Mouse (Mus musculus): ENCODE data around the gene Ip6k1. TPM values are rescaled to one million over a fixed set of nuclear protein-coding genes. Genes with fewer than 3 reads are reported as not detected.

The Ip6k1 gene
- polyA plus RNA-seq, 1 experiment from 2014 or later: 34.5 TPM

DNA sequence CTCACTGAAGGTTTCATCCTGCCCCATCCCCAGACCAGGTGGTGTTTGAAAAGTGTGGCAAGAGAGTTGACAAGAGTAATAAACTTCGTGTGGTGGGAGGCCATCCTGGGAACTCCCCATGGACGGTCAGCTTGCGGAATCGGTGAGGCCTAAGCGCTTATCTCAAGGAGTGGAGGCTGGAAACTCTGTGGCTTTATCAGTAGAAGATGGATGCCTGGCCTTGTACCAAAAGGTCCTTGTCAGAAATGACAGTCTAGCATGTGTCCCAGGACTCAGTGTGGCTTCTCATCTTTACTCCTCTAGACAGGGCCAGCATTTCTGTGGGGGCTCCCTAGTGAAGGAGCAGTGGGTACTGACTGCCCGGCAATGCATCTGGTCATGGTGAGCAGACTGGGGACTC lies 81.3 kb downstream of the Ip6k1 start:
- Histone ChIP-seq H3K4me1 (replicated peaks) (peaks cover 20% of the 10 kb centered on the region), H3K27me3 (peaks cover 25% of the 10 kb centered on the region), H3K36me3 (peaks cover 39% of the 10 kb centered on the region), H3K27ac (no peak overlapping the region), H3K9ac (no peak overlapping the region), H3K4me2 (no peak overlapping the region), H3K4me3 (no peak overlapping the region), H3K9me3 (replicated peaks) (no peaks in the 10 kb centered on the region)
- ATAC-seq (replicated peaks; ENCODE audit: insufficient number of reproducible peaks, insufficient read depth, low FRiP score, low read depth): no peak
- 47% methylated on average over 6 of the region's 6 CpGs for WGBS

DNA sequence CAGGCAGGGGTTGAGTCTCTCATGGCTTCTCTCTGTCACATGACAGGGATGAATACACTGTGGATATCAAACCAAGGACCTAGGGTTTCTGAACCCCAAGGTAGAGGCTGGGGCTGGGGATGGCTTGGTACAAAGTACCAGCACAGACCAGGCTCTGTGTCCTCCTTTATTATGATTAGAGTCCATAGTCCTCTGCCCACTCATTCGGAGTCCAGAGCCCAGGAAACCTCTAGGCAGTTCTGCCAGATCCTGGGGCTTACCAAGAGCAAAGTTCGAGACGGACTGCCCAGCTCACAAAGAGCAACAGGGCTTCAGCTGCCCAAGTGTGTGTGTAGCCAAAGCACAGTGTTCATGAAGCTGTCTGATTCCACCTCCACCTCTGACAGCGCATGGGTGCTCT lies 83.0 kb downstream of the Ip6k1 start:
- peaks cover 13% of the 10 kb centered on the region for H3K4me1 ChIP-seq (replicated peaks)
- no peaks in the 10 kb centered on the region for H3K9me3 ChIP-seq (replicated peaks)
- WGBS: 87% methylated on average over 4 of the region's 4 CpGs
- H3K27ac ChIP-seq: no peak overlapping the region
- no peak for ATAC-seq (replicated peaks; ENCODE audit: insufficient number of reproducible peaks, insufficient read depth, low FRiP score, low read depth)
- no peak overlapping the region for H3K4me2 ChIP-seq
- H3K27me3 ChIP-seq: peaks cover 25% of the 10 kb centered on the region
- H3K36me3 ChIP-seq: peaks cover 53% of the 10 kb centered on the region
- H3K4me3 ChIP-seq: no peak overlapping the region
- no peak overlapping the region for H3K9ac ChIP-seq

DNA sequence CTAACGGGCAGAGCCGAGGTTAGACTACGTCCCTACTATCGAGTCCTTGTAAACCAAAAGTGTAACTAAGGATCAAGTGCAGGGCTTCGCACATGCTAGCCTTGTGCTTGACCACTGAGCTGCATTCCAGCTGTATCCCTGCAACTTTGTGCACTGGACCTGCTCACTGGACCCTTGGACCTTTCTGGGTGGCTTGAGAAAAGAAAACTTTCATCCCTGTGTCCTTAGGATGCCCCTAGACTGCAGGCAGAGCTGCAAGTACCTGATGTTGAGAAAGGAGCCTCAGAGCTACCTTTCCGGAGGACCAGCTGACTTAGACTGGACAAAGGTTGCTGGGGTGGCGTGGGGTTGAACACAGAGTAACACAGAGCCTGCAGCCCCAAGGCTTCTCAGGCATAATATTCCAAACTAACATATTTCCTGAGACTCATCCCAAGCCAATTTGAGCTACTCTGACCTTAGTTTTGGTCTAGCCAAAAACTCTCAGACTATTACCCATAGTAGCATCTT lies 88.4 kb downstream of the Ip6k1 start:
- 92% methylated on average over 7 of the region's 7 CpGs for WGBS
- no peak for ATAC-seq (replicated peaks; ENCODE audit: insufficient number of reproducible peaks, insufficient read depth, low FRiP score, low read depth)
- Histone ChIP-seq H3K27ac (no peak overlapping the region), H3K4me1 (replicated peaks) (peaks cover 20% of the 10 kb centered on the region), H3K36me3 (peaks cover 68% of the 10 kb centered on the region), H3K9me3 (replicated peaks) (no peaks in the 10 kb centered on the region), H3K27me3 (no peaks in the 10 kb centered on the region), H3K4me2 (no peak overlapping the region), H3K9ac (no peak overlapping the region), H3K4me3 (no peak overlapping the region)

DNA sequence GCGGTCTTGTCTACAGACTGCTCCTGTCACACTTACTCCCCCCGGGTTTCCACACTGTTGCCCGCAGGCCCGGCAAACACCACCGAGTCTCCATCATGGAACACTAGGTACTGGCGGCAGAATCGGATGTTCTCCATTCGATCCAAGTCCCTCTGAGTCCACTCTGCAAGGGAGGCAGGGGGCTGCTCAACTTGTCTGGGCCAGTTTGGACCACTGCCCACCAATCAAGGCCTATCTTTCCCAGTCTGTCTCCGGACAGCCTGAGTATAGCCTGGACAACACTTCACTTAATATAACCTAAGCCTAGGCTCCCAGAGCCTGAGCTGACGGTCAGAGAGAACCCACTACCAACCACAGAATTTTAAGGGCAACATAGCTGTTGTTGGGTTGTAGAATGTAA lies 91.3 kb downstream of the Ip6k1 start:
- WGBS: 61% methylated on average over 10 of the region's 10 CpGs
- Histone ChIP-seq H3K4me2 (peak overlapping the region; percentile 98), H3K4me3 (peak overlapping the region; percentile 87), H3K27ac (peak overlapping the region; percentile 84), H3K4me1 (replicated peaks) (peaks cover 35% of the 10 kb centered on the region), H3K27me3 (no peaks in the 10 kb centered on the region), H3K9me3 (replicated peaks) (no peaks in the 10 kb centered on the region), H3K36me3 (peaks cover 39% of the 10 kb centered on the region), H3K9ac (peak overlapping the region; percentile 86)
- no peak for ATAC-seq (replicated peaks; ENCODE audit: insufficient number of reproducible peaks, insufficient read depth, low FRiP score, low read depth)

- Histone ChIP-seq H3K4me1 (replicated peaks) (peaks cover 35% of the 10 kb centered on the region), H3K9me3 (replicated peaks) (no peaks in the 10 kb centered on the region), H3K27ac (peak within 1 kb of the TSS; percentile 84), H3K9ac (peak within 1 kb of the TSS; percentile 86), H3K36me3 (peaks cover 33% of the 10 kb centered on the region), H3K4me2 (peak within 1 kb of the TSS; percentile 98), H3K4me3 (peak within 1 kb of the TSS; percentile 87), H3K27me3 (no peaks in the 10 kb centered on the region)
- WGBS: under 1% methylated on average over 52 of the region's 52 CpGs
- peak; percentile 93 for ATAC-seq (replicated peaks; ENCODE audit: insufficient number of reproducible peaks, insufficient read depth, low FRiP score, low read depth)
Measured at GRCm38 (mm10) chr9:108094184-108094941, 92.1 kb downstream of the Ip6k1 start, which contains the start of gene Apeh. Apeh (minus strand) TSS chr9:108094606.

DNA sequence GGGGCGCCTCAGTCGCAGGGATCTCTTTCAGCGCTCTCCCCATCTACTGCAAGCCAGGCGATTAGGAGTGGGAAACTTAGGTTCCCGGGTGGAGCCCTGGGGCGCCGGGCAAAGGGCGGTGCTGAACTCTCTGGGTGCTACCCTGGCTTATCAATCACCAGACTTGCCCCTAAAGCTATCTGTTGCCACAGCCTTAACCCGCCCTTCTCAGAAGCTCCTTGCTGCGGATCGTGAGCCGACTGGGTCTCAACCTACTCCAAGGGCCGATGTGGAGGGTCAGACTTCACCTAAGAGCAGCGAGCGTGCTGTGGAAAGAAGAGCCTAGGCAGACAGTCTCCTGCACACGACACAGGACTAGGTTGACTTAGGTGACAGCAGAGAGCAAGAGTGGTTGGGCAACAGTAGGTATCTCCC lies 92.7 kb downstream of the Ip6k1 start:
- H3K4me1 ChIP-seq (replicated peaks): peaks cover 35% of the 10 kb centered on the region
- peak overlapping the region; percentile 87 for H3K4me3 ChIP-seq
- H3K9ac ChIP-seq: peak overlapping the region; percentile 86
- peaks cover 26% of the 10 kb centered on the region for H3K36me3 ChIP-seq
- 0 out of 2 replicates have a peak, but pooled peaks have one; percentile 10 for ATAC-seq (replicated peaks; ENCODE audit: insufficient number of reproducible peaks, insufficient read depth, low FRiP score, low read depth)
- H3K4me2 ChIP-seq: peak overlapping the region; percentile 98
- H3K27me3 ChIP-seq: no peaks in the 10 kb centered on the region
- WGBS: under 1% methylated on average over 16 of the region's 16 CpGs
- peak overlapping the region; percentile 84 for H3K27ac ChIP-seq
- no peaks in the 10 kb centered on the region for H3K9me3 ChIP-seq (replicated peaks)

DNA sequence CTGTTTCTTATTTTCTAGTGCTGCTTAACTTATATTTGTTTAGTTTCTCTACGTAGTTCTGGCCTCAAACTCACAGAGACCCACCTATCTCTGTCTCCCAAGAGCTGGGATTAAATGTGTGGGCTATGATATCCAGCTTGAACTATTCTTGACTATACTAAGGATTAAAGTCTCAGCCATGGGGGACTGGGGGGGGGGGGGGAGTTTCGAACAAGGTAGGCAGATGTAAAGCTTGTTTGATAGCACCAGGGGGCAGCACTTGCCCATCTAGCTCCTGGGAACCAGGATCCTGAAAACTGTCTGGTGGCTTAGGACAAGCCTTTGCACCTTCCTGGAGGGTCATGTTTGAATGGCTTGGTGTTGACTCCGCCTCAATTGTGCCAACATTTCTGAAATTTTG lies 93.2 kb downstream of the Ip6k1 start:
- H3K27ac ChIP-seq: peak overlapping the region; percentile 84
- peak overlapping the region; percentile 86; the same call in 1 of the 2 replicates for H3K9ac ChIP-seq
- ATAC-seq (replicated peaks; ENCODE audit: insufficient number of reproducible peaks, insufficient read depth, low FRiP score, low read depth): no peak
- peak overlapping the region; percentile 87 for H3K4me3 ChIP-seq
- peaks cover 35% of the 10 kb centered on the region for H3K4me1 ChIP-seq (replicated peaks)
- H3K9me3 ChIP-seq (replicated peaks): no peaks in the 10 kb centered on the region
- H3K36me3 ChIP-seq: peaks cover 23% of the 10 kb centered on the region
- 13% methylated on average over 3 of the region's 3 CpGs for WGBS
- H3K27me3 ChIP-seq: no peaks in the 10 kb centered on the region
- peak overlapping the region; percentile 98 for H3K4me2 ChIP-seq

GRCm38 (mm10) chr9:108095949-108096712 lies 93.8 kb downstream of the Ip6k1 start:
- Histone ChIP-seq H3K4me3 (no peak overlapping the region), H3K4me1 (replicated peaks) (peaks cover 35% of the 10 kb centered on the region), H3K36me3 (peaks cover 17% of the 10 kb centered on the region), H3K27ac (peak overlapping the region; percentile 35; the same call in 1 of the 2 replicates), H3K9ac (peak overlapping the region; percentile 5; the same call in 1 of the 2 replicates), H3K9me3 (replicated peaks) (no peaks in the 10 kb centered on the region), H3K4me2 (0 out of 2 replicates have a peak overlapping the region, but pooled peaks have one; percentile 98), H3K27me3 (no peaks in the 10 kb centered on the region)
- 59% methylated on average over 10 of the region's 10 CpGs for WGBS
- ATAC-seq (replicated peaks; ENCODE audit: insufficient number of reproducible peaks, insufficient read depth, low FRiP score, low read depth): no peak

Small RNA genes within 50 kb of the gene (microRNA-seq; reads per million reads assigned to microRNA genes)
- gene Mir7088: not detected

Other genes starting within 250 kb of the Ip6k1 start
- 123 and 147 TPM in 2 replicates for gene Rbm5, start 231.5 kb upstream of the Ip6k1 start, polyA plus RNA-seq (2015; fragmentation: Nextera tagmentation; extraction: Ambion mirVana)
- gene Rbm6, start 129.3 kb upstream of the Ip6k1 start, polyA plus RNA-seq (2015; fragmentation: Nextera tagmentation; extraction: Ambion mirVana): 43.2 and 48.0 TPM in 2 replicates
- 8.5 and 9.8 TPM in 2 replicates for gene Mon1a, start 114.3 kb upstream of the Ip6k1 start, polyA plus RNA-seq (2015; fragmentation: Nextera tagmentation; extraction: Ambion mirVana)
- 2.1 and 4.1 TPM in 2 replicates for gene Mst1r, start 95.6 kb upstream of the Ip6k1 start, polyA plus RNA-seq (2015; fragmentation: Nextera tagmentation; extraction: Ambion mirVana)
- not detected in 2 replicates for gene Actl11, start 74.0 kb upstream of the Ip6k1 start, polyA plus RNA-seq (2015; fragmentation: Nextera tagmentation; extraction: Ambion mirVana)
- 0.20 and 0.77 TPM in 2 replicates for gene Camkv, start 66.8 kb upstream of the Ip6k1 start, polyA plus RNA-seq (2015; fragmentation: Nextera tagmentation; extraction: Ambion mirVana)
- 10.1 and 13.0 TPM in 2 replicates for gene Traip, start 52.4 kb upstream of the Ip6k1 start, polyA plus RNA-seq (2015; fragmentation: Nextera tagmentation; extraction: Ambion mirVana)
- 22.6 and 32.8 TPM in 2 replicates for gene Uba7, start 27.0 kb upstream of the Ip6k1 start, polyA plus RNA-seq (2015; fragmentation: Nextera tagmentation; extraction: Ambion mirVana)
- 2.8 and 4.3 TPM in 2 replicates for gene Gm20661, start 19.4 kb upstream of the Ip6k1 start, polyA plus RNA-seq (2015; fragmentation: Nextera tagmentation; extraction: Ambion mirVana)
- gene Inka1, start 16.6 kb upstream of the Ip6k1 start, polyA plus RNA-seq (2015; fragmentation: Nextera tagmentation; extraction: Ambion mirVana): 35.7 and 46.9 TPM in 2 replicates
- gene Cdhr4, start 10.0 kb upstream of the Ip6k1 start, polyA plus RNA-seq (2015; fragmentation: Nextera tagmentation; extraction: Ambion mirVana): 5.1 and 6.1 TPM in 2 replicates
- 0.19 and 0.65 TPM in 2 replicates for gene Gm20662, start 6.2 kb upstream of the Ip6k1 start, polyA plus RNA-seq (2015; fragmentation: Nextera tagmentation; extraction: Ambion mirVana)
- 18.3 and 23.8 TPM in 2 replicates for gene Gmppb, start 46.7 kb downstream of the Ip6k1 start, polyA plus RNA-seq (2015; fragmentation: Nextera tagmentation; extraction: Ambion mirVana)
- gene Amigo3, start 50.7 kb downstream of the Ip6k1 start, polyA plus RNA-seq (2015; fragmentation: Nextera tagmentation; extraction: Ambion mirVana): 1.5 and 2.3 TPM in 2 replicates
- 0.81 TPM in 1 of 2 replicates, not detected in the other for gene Mst1, start 77.9 kb downstream of the Ip6k1 start, polyA plus RNA-seq (2015; fragmentation: Nextera tagmentation; extraction: Ambion mirVana)
- gene Rnf123, start 80.8 kb downstream of the Ip6k1 start, polyA plus RNA-seq (2015; fragmentation: Nextera tagmentation; extraction: Ambion mirVana): 29.8 and 33.3 TPM in 2 replicates
- gene Apeh, start 92.1 kb downstream of the Ip6k1 start, polyA plus RNA-seq (2015; fragmentation: Nextera tagmentation; extraction: Ambion mirVana): 46.4 and 65.9 TPM in 2 replicates
- gene Bsn, start 187.9 kb downstream of the Ip6k1 start, polyA plus RNA-seq (2015; fragmentation: Nextera tagmentation; extraction: Ambion mirVana): 0.13 and 0.84 TPM in 2 replicates